Mouse (Mus musculus) midbrain, embryonic 10.5 days (tissue): Measurements from ENCODE around the gene Stxbp6. TPM values are rescaled to one million over a fixed set of nuclear protein-coding genes. Genes with fewer than 3 reads are reported as not detected.
"Not testable (repeated sequence)": the region's sequence is repeated elsewhere in the genome, so short reads cannot be mapped to it uniquely, and the experiment has no call there.

ENCODE experiments used
- DNase-seq: peaks from one replicate; pipeline ENCODE4 v3.0.0-alpha.2; 2017; ENCODE audit warnings: low spot score
- H3K27ac ChIP-seq: fragments of 300-500 bp; sonication (generic); replicated peaks from 2 replicates; pipeline ENCODE4 v1.5.1; 2016; ENCODE audit warnings: mild to moderate bottlenecking
- H3K27me3 ChIP-seq: fragments of 300-500 bp; sonication (generic); 2 replicates; pipeline ENCODE4 v1.6.1; 2016; ENCODE audit warnings: low read depth, mild to moderate bottlenecking; ENCODE audit not compliant: poor library complexity, severe bottlenecking
- H3K36me3 ChIP-seq: fragments of 300-500 bp; sonication (generic); 2 replicates; pipeline ENCODE4 v1.6.1; 2016; ENCODE audit warnings: mild to moderate bottlenecking, moderate library complexity
- H3K4me1 ChIP-seq: fragments of 300-500 bp; sonication (generic); 2 replicates; pipeline ENCODE4 v1.6.1; 2016
- H3K4me3 ChIP-seq: fragments of 300-500 bp; sonication (generic); 2 replicates; pipeline ENCODE4 v1.5.1; 2016; ENCODE audit warnings: mild to moderate bottlenecking, moderate library complexity
- H3K9me3 ChIP-seq: fragments of 300-500 bp; sonication (generic); replicated peaks from 2 replicates; pipeline ENCODE4 v1.6.1; 2016; ENCODE audit warnings: mild to moderate bottlenecking
- WGBS: fragments of 180-500 bp; shearing (Covaris S2); methylation state at CpG from one replicate; pipeline ENCODE4 v1.1.7; 2016; 5-methylcytosine and 5-hydroxymethylcytosine counted together
- polyA plus RNA-seq: library from polyadenylated mRNA; unstranded; fragments of >200 nt; fragmentation: Nextera tagmentation; extraction: Ambion mirVana; gene quantifications from 2 replicates; pipeline ENCODE4 v1.2.1, GENCODE M21; 2016

Gene Stxbp6
- polyA plus RNA-seq, 1 experiment from 2014 or later, result 24.6 TPM

- not testable (repeated sequence) for H3K9me3 ChIP-seq, DNase-seq, H3K27me3 ChIP-seq, H3K4me3 ChIP-seq, H3K27ac ChIP-seq, H3K36me3 ChIP-seq
- WGBS, result 26% methylated on average over 9 of the region's 9 CpGs
- peaks cover 21% of the 10 kb centered on the region for H3K4me1 ChIP-seq
These were observed 26.8 kb downstream of the Stxbp6 start for GRCm38 (mm10) chr12:45047711-45048110.

- Histone ChIP-seq H3K9me3 (no peaks in the 10 kb centered on the region), H3K4me1 (peaks cover 26% of the 10 kb centered on the region), H3K27ac (no peak overlapping the region), H3K36me3 (no peaks in the 10 kb centered on the region), H3K27me3 (no peaks in the 10 kb centered on the region), H3K4me3 (no peak overlapping the region)
- DNase-seq, result no peak
- 80% methylated on average over 4 of the region's 4 CpGs for WGBS
These were observed 27.3 kb downstream of the Stxbp6 start for GRCm38 (mm10) chr12:45047172-45047571.

GRCm38 (mm10) chr12:45044581-45044980 is 29.9 kb downstream of the Stxbp6 start:
- no peak overlapping the region for H3K27ac ChIP-seq
- no peaks in the 10 kb centered on the region for H3K36me3 ChIP-seq
- DNase-seq, result no peak
- peaks cover 24% of the 10 kb centered on the region for H3K4me1 ChIP-seq
- 96% methylated on average over 1 of the region's 1 CpGs for WGBS
- H3K27me3 ChIP-seq, result no peaks in the 10 kb centered on the region
- H3K4me3 ChIP-seq, result no peak overlapping the region
- H3K9me3 ChIP-seq, result no peaks in the 10 kb centered on the region

- DNase-seq, result no peak
- Histone ChIP-seq H3K27ac (peak overlapping the region; percentile 59; the same call in 1 of the 2 replicates), H3K4me3 (no peak overlapping the region), H3K27me3 (no peaks in the 10 kb centered on the region), H3K36me3 (no peaks in the 10 kb centered on the region), H3K9me3 (no peaks in the 10 kb centered on the region), H3K4me1 (peaks cover 16% of the 10 kb centered on the region)
- WGBS, result 53% methylated on average over 10 of the region's 10 CpGs
These were observed 31.9 kb downstream of the Stxbp6 start for GRCm38 (mm10) chr12:45042591-45043091.

- WGBS, result 86% methylated on average over 1 of the region's 1 CpGs
- Histone ChIP-seq H3K27ac (no peak overlapping the region), H3K4me3 (no peak overlapping the region), H3K9me3 (no peaks in the 10 kb centered on the region), H3K4me1 (peaks cover 13% of the 10 kb centered on the region), H3K27me3 (no peaks in the 10 kb centered on the region), H3K36me3 (no peaks in the 10 kb centered on the region)
- no peak for DNase-seq
These were observed 37.0 kb downstream of the Stxbp6 start for GRCm38 (mm10) chr12:45037496-45037895.

GRCm38 (mm10) chr12:45037091-45037490 is 37.4 kb downstream of the Stxbp6 start:
- H3K9me3 ChIP-seq, result no peaks in the 10 kb centered on the region
- H3K4me3 ChIP-seq, result no peak overlapping the region
- peaks cover 9% of the 10 kb centered on the region for H3K4me1 ChIP-seq
- no peak for DNase-seq
- H3K27ac ChIP-seq, result no peak overlapping the region
- no peaks in the 10 kb centered on the region for H3K36me3 ChIP-seq
- WGBS, result 70% methylated on average over 4 of the region's 4 CpGs
- H3K27me3 ChIP-seq, result no peaks in the 10 kb centered on the region

- no peaks in the 10 kb centered on the region for H3K4me1 ChIP-seq
- no peak overlapping the region for H3K27ac ChIP-seq
- no peaks in the 10 kb centered on the region for H3K36me3 ChIP-seq
- WGBS, result 89% methylated on average over 3 of the region's 3 CpGs
- no peaks in the 10 kb centered on the region for H3K9me3 ChIP-seq
- no peak for DNase-seq
- no peaks in the 10 kb centered on the region for H3K27me3 ChIP-seq
- H3K4me3 ChIP-seq, result no peak overlapping the region
These were observed 43.8 kb downstream of the Stxbp6 start for GRCm38 (mm10) chr12:45030681-45031080.

- 81% methylated on average over 1 of the region's 1 CpGs for WGBS
- Histone ChIP-seq H3K27ac (no peak overlapping the region), H3K4me3 (no peak overlapping the region), H3K27me3 (no peaks in the 10 kb centered on the region), H3K9me3 (no peaks in the 10 kb centered on the region), H3K36me3 (no peaks in the 10 kb centered on the region), H3K4me1 (no peaks in the 10 kb centered on the region)
- no peak for DNase-seq
These were observed 48.2 kb downstream of the Stxbp6 start for GRCm38 (mm10) chr12:45026347-45026746.

- Histone ChIP-seq H3K36me3 (no peaks in the 10 kb centered on the region), H3K27me3 (no peaks in the 10 kb centered on the region), H3K4me1 (0 out of 2 replicates have a peak, but pooled peaks cover 4% of the 10 kb centered on the region), H3K27ac (no peak overlapping the region), H3K9me3 (no peaks in the 10 kb centered on the region), H3K4me3 (no peak overlapping the region)
- DNase-seq, result no peak
- WGBS, result 83% methylated on average over 3 of the region's 3 CpGs
These were observed 54.5 kb downstream of the Stxbp6 start for GRCm38 (mm10) chr12:45020018-45020417.

- WGBS, result 89% methylated on average over 12 of the region's 12 CpGs
- H3K4me3 ChIP-seq, result no peak overlapping the region
These were observed 55.3 kb downstream of the Stxbp6 start for GRCm38 (mm10) chr12:45019059-45019822.

GRCm38 (mm10) chr12:45013246-45013756 is 61.2 kb downstream of the Stxbp6 start:
- Histone ChIP-seq H3K4me3 (no peak overlapping the region), H3K9me3 (no peaks in the 10 kb centered on the region), H3K27ac (no peak overlapping the region), H3K4me1 (0 out of 2 replicates have a peak, but pooled peaks cover 3% of the 10 kb centered on the region), H3K27me3 (no peaks in the 10 kb centered on the region), H3K36me3 (no peaks in the 10 kb centered on the region)
- DNase-seq, result no peak
- WGBS, result 63% methylated on average over 5 of the region's 5 CpGs

More at GRCm38 (mm10) chr12:45019059-45019822, 55.3 kb downstream of the Stxbp6 start:
- Histone ChIP-seq H3K27me3 (no peaks in the 10 kb centered on the region), H3K4me1 (0 out of 2 replicates have a peak, but pooled peaks cover 4% of the 10 kb centered on the region), H3K36me3 (no peaks in the 10 kb centered on the region), H3K9me3 (no peaks in the 10 kb centered on the region), H3K27ac (no peak overlapping the region)
- DNase-seq, result no peak

GRCm38 (mm10) chr12:45011436-45012089 is 62.9 kb downstream of the Stxbp6 start:
- Histone ChIP-seq H3K27ac (no peak overlapping the region), H3K9me3 (no peaks in the 10 kb centered on the region), H3K27me3 (no peaks in the 10 kb centered on the region), H3K36me3 (no peaks in the 10 kb centered on the region), H3K4me3 (no peak overlapping the region), H3K4me1 (0 out of 2 replicates have a peak, but pooled peaks cover 3% of the 10 kb centered on the region)
- WGBS, result 65% methylated on average over 11 of the region's 11 CpGs
- DNase-seq, result no peak

- no peaks in the 10 kb centered on the region for H3K36me3 ChIP-seq
- no peak overlapping the region for H3K4me3 ChIP-seq
- H3K27ac ChIP-seq, result no peak overlapping the region
- 0 out of 2 replicates have a peak, but pooled peaks cover 3% of the 10 kb centered on the region for H3K4me1 ChIP-seq
- no peaks in the 10 kb centered on the region for H3K9me3 ChIP-seq
- no peak for DNase-seq
- H3K27me3 ChIP-seq, result no peaks in the 10 kb centered on the region
These were observed 63.5 kb downstream of the Stxbp6 start for GRCm38 (mm10) chr12:45011006-45011405.
